Mouse (Mus musculus): ENCODE data around the gene Ankrd23.

GRCm38 (mm10) chr1:36560903-36561302 is 24.2 kb upstream of the Ankrd23 start:
- TF ChIP-seq CTCF (IDR thresholded peaks at IDR 0.05; ENCODE audit: control insufficient read depth, insufficient read depth, insufficient read length) (no peak), CEBPB (IDR thresholded peaks at IDR 0.05; ENCODE audit: low read depth) (no peak), USF1 (IDR thresholded peaks at IDR 0.05; ENCODE audit: low read depth) (no peak), MYOD1 (IDR thresholded peaks at IDR 0.05; ENCODE audit: control insufficient read depth, insufficient read length, low read depth) (no peak)
